Comparison of ENCODE assay signal across 13 mouse cellular contexts in the genomic region with DNA sequence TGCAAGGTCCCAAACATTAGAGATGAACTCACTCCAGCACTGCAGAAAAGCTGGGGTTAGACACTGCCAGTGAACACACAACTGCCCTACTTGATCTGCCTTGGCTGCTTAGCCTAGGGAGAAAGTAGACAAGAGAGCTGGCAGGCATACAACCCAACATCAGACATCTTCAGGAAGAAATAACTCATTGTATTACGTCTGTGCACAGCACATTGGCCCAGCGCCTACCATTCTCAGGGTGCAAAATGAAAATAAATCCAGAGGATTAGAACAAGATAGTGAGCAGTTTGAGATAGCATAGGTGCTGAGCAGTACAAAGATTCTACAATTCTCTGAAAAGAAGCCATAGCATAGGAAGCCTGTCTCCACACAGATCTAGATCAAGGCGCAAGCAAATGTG.
A peak's percentile ranks its signal among the peaks of the same experiment; 100 is the strongest.
DNase-seq lines count a peak whose midpoint lies in the region; ATAC-seq and TF ChIP-seq lines count a peak whose summit lies in the region.
"Had no signal": no experiment of that assay in that cellular context is flagged by ENCODE, and none has a peak within 500 bp of the region (broad histone marks: within the 10 kb centered on the region; RNA-seq: fewer than 3 reads in every experiment).

No protein-coding gene starts in this region.

- peak; percentile 67 for DNase-seq in kidney, adult 11 months
- peak; percentile 38 for DNase-seq in adrenal gland, postnatal 25 days
- peak; percentile 66 for DNase-seq in kidney, postnatal 0 days (ENCODE audit: low spot score)
- peak; percentile 73 for DNase-seq in lung, postnatal 36 days
- DNase-seq in stomach, postnatal 0 days (ENCODE audit: low spot score): no peak
- no peak for DNase-seq in neural tube, embryonic 10.5 days (ENCODE audit: extremely low spot score, low spot score)
- DNase-seq: cerebellum, adult 9-11 months; liver, postnatal 0 days; right cerebral cortex, postnatal 14 days had no signal

- TF ChIP-seq EP300 in stomach, postnatal 0 days (optimal IDR thresholded peaks at IDR 0.05): no peak

- no peak for ATAC-seq in kidney, embryonic 14.5 days (ENCODE audit: low FRiP score, low TSS enrichment)
- no peak for ATAC-seq in kidney, postnatal 0 days (replicated peaks; ENCODE audit: low FRiP score, low read depth)
- ATAC-seq in stomach, postnatal 0 days (ENCODE audit: low FRiP score, low TSS enrichment): no peak
- ATAC-seq: forebrain, embryonic 16.5 days; liver, postnatal 0 days; midbrain, embryonic 16.5 days had no signal

- WGBS in kidney, embryonic 14.5 days: 73% methylated on average over 3 of the region's 3 CpGs
- WGBS in kidney, postnatal 0 days: 73% methylated on average over 3 of the region's 3 CpGs
- WGBS in stomach, postnatal 0 days: 55% methylated on average over 3 of the region's 3 CpGs

- no peak overlapping the region for H3K4me2 ChIP-seq in kidney, embryonic 14.5 days (replicated peaks; ENCODE audit: low read depth, low read length)
- no peak overlapping the region for H3K4me2 ChIP-seq in kidney, postnatal 0 days (ENCODE audit: low read length)
- no peak overlapping the region for H3K4me2 ChIP-seq in stomach, postnatal 0 days (replicated peaks; ENCODE audit: low read depth)

- no peak overlapping the region for H3K9ac ChIP-seq in kidney, embryonic 14.5 days (ENCODE audit: low read depth, low read length)
- H3K9ac ChIP-seq in kidney, postnatal 0 days (ENCODE audit: low read depth, low read length): no peak overlapping the region
- no peak overlapping the region for H3K9ac ChIP-seq in stomach, postnatal 0 days (ENCODE audit: low read length)
- H3K9ac ChIP-seq: liver, postnatal 0 days had no signal

- H3K4me3 ChIP-seq in kidney, embryonic 14.5 days (ENCODE audit: low read length): no peak overlapping the region
- no peak overlapping the region for H3K4me3 ChIP-seq in kidney, postnatal 0 days (replicated peaks; ENCODE audit: low read depth, low read length)
- H3K4me3 ChIP-seq in stomach, postnatal 0 days (ENCODE audit: low read depth, low read length): no peak overlapping the region

- no peaks in the 10 kb centered on the region for H3K9me3 ChIP-seq in kidney, embryonic 14.5 days (ENCODE audit: control insufficient read depth, low read length)
- H3K9me3 ChIP-seq in kidney, postnatal 0 days (replicated peaks; ENCODE audit: low read length): no peaks in the 10 kb centered on the region
- no peaks in the 10 kb centered on the region for H3K9me3 ChIP-seq in stomach, postnatal 0 days (ENCODE audit: control insufficient read depth, low read length)

- H3K36me3 ChIP-seq in kidney, embryonic 14.5 days (ENCODE audit: control insufficient read depth, insufficient read depth, low read length): no peaks in the 10 kb centered on the region
- no peaks in the 10 kb centered on the region for H3K36me3 ChIP-seq in kidney, postnatal 0 days (ENCODE audit: insufficient read depth, low read length)
- H3K36me3 ChIP-seq in stomach, postnatal 0 days (ENCODE audit: control insufficient read depth, insufficient read depth, low read length): no peaks in the 10 kb centered on the region

- no peak overlapping the region for H3K27ac ChIP-seq in kidney, embryonic 14.5 days (ENCODE audit: low read depth, low read length)
- H3K27ac ChIP-seq in kidney, postnatal 0 days: no peak overlapping the region
- no peak overlapping the region for H3K27ac ChIP-seq in stomach, postnatal 0 days (replicated peaks)

- H3K27me3 ChIP-seq in kidney, embryonic 14.5 days (ENCODE audit: control insufficient read depth, insufficient read depth, low read length): no peaks in the 10 kb centered on the region
- H3K27me3 ChIP-seq in kidney, postnatal 0 days (ENCODE audit: insufficient read depth, low read length): no peaks in the 10 kb centered on the region
- H3K27me3 ChIP-seq in stomach, postnatal 0 days (ENCODE audit: control insufficient read depth, insufficient read depth, low read length): no peaks in the 10 kb centered on the region
- H3K27me3 ChIP-seq: CH12.LX had no signal

- H3K4me1 ChIP-seq in kidney, embryonic 14.5 days (ENCODE audit: control insufficient read depth, insufficient read depth, low read length): no peaks in the 10 kb centered on the region
- peaks cover 3% of the 10 kb centered on the region; the same call in 1 of the 2 replicates for H3K4me1 ChIP-seq in kidney, postnatal 0 days (replicated peaks; ENCODE audit: insufficient read depth, low read length)
- no peaks in the 10 kb centered on the region for H3K4me1 ChIP-seq in stomach, postnatal 0 days (replicated peaks; ENCODE audit: control insufficient read depth, insufficient read depth)

- no peak for TF ChIP-seq CTCF in kidney, postnatal 0 days (IDR thresholded peaks at IDR 0.05; ENCODE audit: low read depth)
- no peak for TF ChIP-seq CTCF in stomach, postnatal 0 days (IDR thresholded peaks at IDR 0.05; ENCODE audit: low read depth)

Comparison
In these comparisons a context has a peak if more than half of its experiments do, and no peak if none do; other contexts are left out.
1. DNase-seq: peak in kidney, adult 11 months (single experiment), adrenal gland, postnatal 25 days (single experiment), kidney, postnatal 0 days (single experiment) and lung, postnatal 36 days (single experiment); none in stomach, postnatal 0 days (single experiment) and neural tube, embryonic 10.5 days (single experiment).